Mouse (Mus musculus): ENCODE results near the gene Tmem50b. TPM values are rescaled to one million over a fixed set of nuclear protein-coding genes. Genes with fewer than 3 reads are reported as not detected.

The Tmem50b gene
- polyA plus RNA-seq, 1 experiment from 2014 or later, result 55.7 TPM

- H3K4me1 ChIP-seq (ENCODE audit: control insufficient read depth, insufficient read depth, low read length), result no peaks in the 10 kb centered on the region
- peak within 1 kb of the TSS; percentile 58 for H3K4me2 ChIP-seq
- DNase-seq (ENCODE audit: low spot score, missing footprints), result peak; percentile 97
- H3K27me3 ChIP-seq (ENCODE audit: control insufficient read depth, insufficient read depth, low read length), result no peaks in the 10 kb centered on the region
- WGBS, result 10% methylated on average over 39 of the region's 39 CpGs
- peak; percentile 93 for ATAC-seq (ENCODE audit: low FRiP score)
- H3K9ac ChIP-seq (ENCODE audit: low read length), result peak within 1 kb of the TSS; percentile 72
- no peaks in the 10 kb centered on the region for H3K9me3 ChIP-seq (ENCODE audit: control insufficient read depth, low read length)
- H3K36me3 ChIP-seq (ENCODE audit: control insufficient read depth, insufficient read depth, low read length), result 0 out of 2 replicates have a peak, but pooled peaks cover 2% of the 10 kb centered on the region
- peak within 1 kb of the TSS; percentile 64 for H3K4me3 ChIP-seq (ENCODE audit: low read depth, low read length)
- no peak within 1 kb of the TSS for H3K27ac ChIP-seq (ENCODE audit: low read depth, low read length)
Measured at GRCm38 (mm10) chr16:91618511-91619501, 21.2 kb upstream of the Tmem50b start, which contains the start of gene Dnajc28. Gene Dnajc28 (minus strand): TSS chr16:91619026.

- Histone ChIP-seq H3K4me1 (ENCODE audit: control insufficient read depth, insufficient read depth, low read length) (no peaks in the 10 kb centered on the region), H3K9ac (ENCODE audit: low read length) (no peak overlapping the region), H3K9me3 (ENCODE audit: control insufficient read depth, low read length) (no peaks in the 10 kb centered on the region), H3K4me2 (no peak overlapping the region), H3K27ac (ENCODE audit: low read depth, low read length) (no peak overlapping the region), H3K27me3 (ENCODE audit: control insufficient read depth, insufficient read depth, low read length) (no peaks in the 10 kb centered on the region), H3K4me3 (ENCODE audit: low read depth, low read length) (no peak overlapping the region), H3K36me3 (ENCODE audit: control insufficient read depth, insufficient read depth, low read length) (no peaks in the 10 kb centered on the region)
- WGBS, result 89% methylated on average over 6 of the region's 6 CpGs
- DNase-seq (ENCODE audit: low spot score, missing footprints) (no peak), ATAC-seq (ENCODE audit: low FRiP score) (no peak)
Measured at GRCm38 (mm10) chr16:91614552-91614951, 17.0 kb upstream of the Tmem50b start.

- Histone ChIP-seq H3K36me3 (ENCODE audit: control insufficient read depth, insufficient read depth, low read length) (no peaks in the 10 kb centered on the region), H3K27me3 (ENCODE audit: control insufficient read depth, insufficient read depth, low read length) (no peaks in the 10 kb centered on the region), H3K4me3 (ENCODE audit: low read depth, low read length) (no peak overlapping the region), H3K9me3 (ENCODE audit: control insufficient read depth, low read length) (no peaks in the 10 kb centered on the region), H3K9ac (ENCODE audit: low read length) (no peak overlapping the region), H3K4me2 (no peak overlapping the region), H3K27ac (ENCODE audit: low read depth, low read length) (no peak overlapping the region), H3K4me1 (ENCODE audit: control insufficient read depth, insufficient read depth, low read length) (no peaks in the 10 kb centered on the region)
- ATAC-seq (ENCODE audit: low FRiP score) (no peak), DNase-seq (ENCODE audit: low spot score, missing footprints) (no peak)
- whole genome bisulfite sequencing, result 84% methylated on average over 5 of the region's 5 CpGs
Measured at GRCm38 (mm10) chr16:91612525-91612924, 14.9 kb upstream of the Tmem50b start.

GRCm38 (mm10) chr16:91611248-91611647, 13.6 kb upstream of the Tmem50b start:
- no peak for ATAC-seq (ENCODE audit: low FRiP score)
- no peak overlapping the region for H3K27ac ChIP-seq (ENCODE audit: low read depth, low read length)
- WGBS, result 71% methylated on average over 11 of the region's 11 CpGs
- H3K9me3 ChIP-seq (ENCODE audit: control insufficient read depth, low read length), result no peaks in the 10 kb centered on the region
- H3K4me1 ChIP-seq (ENCODE audit: control insufficient read depth, insufficient read depth, low read length), result no peaks in the 10 kb centered on the region
- no peak overlapping the region for H3K4me2 ChIP-seq
- no peak overlapping the region for H3K9ac ChIP-seq (ENCODE audit: low read length)
- no peak overlapping the region for H3K4me3 ChIP-seq (ENCODE audit: low read depth, low read length)
- no peaks in the 10 kb centered on the region for H3K27me3 ChIP-seq (ENCODE audit: control insufficient read depth, insufficient read depth, low read length)
- no peaks in the 10 kb centered on the region for H3K36me3 ChIP-seq (ENCODE audit: control insufficient read depth, insufficient read depth, low read length)
- no peak for DNase-seq (ENCODE audit: low spot score, missing footprints)

- 86% methylated on average over 9 of the region's 9 CpGs for WGBS
- no peak overlapping the region for H3K4me2 ChIP-seq
Measured at GRCm38 (mm10) chr16:91609501-91610245, 12.1 kb upstream of the Tmem50b start.

GRCm38 (mm10) chr16:91606958-91607357, 9.4 kb upstream of the Tmem50b start:
- 93% methylated on average over 8 of the region's 8 CpGs for WGBS

More at GRCm38 (mm10) chr16:91609501-91610245, 12.1 kb upstream of the Tmem50b start:
- H3K27ac ChIP-seq (ENCODE audit: low read depth, low read length), result no peak overlapping the region
- H3K4me1 ChIP-seq (ENCODE audit: control insufficient read depth, insufficient read depth, low read length), result no peaks in the 10 kb centered on the region
- ATAC-seq (ENCODE audit: low FRiP score) (no peak), DNase-seq (ENCODE audit: low spot score, missing footprints) (no peak)
- H3K9ac ChIP-seq (ENCODE audit: low read length), result no peak overlapping the region
- H3K9me3 ChIP-seq (ENCODE audit: control insufficient read depth, low read length), result no peaks in the 10 kb centered on the region
- no peaks in the 10 kb centered on the region for H3K36me3 ChIP-seq (ENCODE audit: control insufficient read depth, insufficient read depth, low read length)
- H3K4me3 ChIP-seq (ENCODE audit: low read depth, low read length), result no peak overlapping the region
- H3K27me3 ChIP-seq (ENCODE audit: control insufficient read depth, insufficient read depth, low read length), result no peaks in the 10 kb centered on the region

GRCm38 (mm10) chr16:91605156-91605555, 7.6 kb upstream of the Tmem50b start:
- DNase-seq (ENCODE audit: low spot score, missing footprints), result no peak
- Histone ChIP-seq H3K9ac (ENCODE audit: low read length) (no peak overlapping the region), H3K9me3 (ENCODE audit: control insufficient read depth, low read length) (no peaks in the 10 kb centered on the region), H3K27me3 (ENCODE audit: control insufficient read depth, insufficient read depth, low read length) (no peaks in the 10 kb centered on the region), H3K4me1 (ENCODE audit: control insufficient read depth, insufficient read depth, low read length) (no peaks in the 10 kb centered on the region), H3K27ac (ENCODE audit: low read depth, low read length) (no peak overlapping the region), H3K36me3 (ENCODE audit: control insufficient read depth, insufficient read depth, low read length) (no peaks in the 10 kb centered on the region), H3K4me3 (ENCODE audit: low read depth, low read length) (no peak overlapping the region), H3K4me2 (no peak overlapping the region)
- ATAC-seq (ENCODE audit: low FRiP score), result no peak
- 89% methylated on average over 6 of the region's 6 CpGs for WGBS

More at GRCm38 (mm10) chr16:91606958-91607357, 9.4 kb upstream of the Tmem50b start:
- H3K27me3 ChIP-seq (ENCODE audit: control insufficient read depth, insufficient read depth, low read length), result no peaks in the 10 kb centered on the region
- H3K9ac ChIP-seq (ENCODE audit: low read length), result no peak overlapping the region
- ATAC-seq (ENCODE audit: low FRiP score), result no peak
- H3K27ac ChIP-seq (ENCODE audit: low read depth, low read length), result no peak overlapping the region
- no peak overlapping the region for H3K4me3 ChIP-seq (ENCODE audit: low read depth, low read length)
- H3K4me1 ChIP-seq (ENCODE audit: control insufficient read depth, insufficient read depth, low read length), result no peaks in the 10 kb centered on the region
- no peak overlapping the region for H3K4me2 ChIP-seq
- H3K9me3 ChIP-seq (ENCODE audit: control insufficient read depth, low read length), result no peaks in the 10 kb centered on the region
- DNase-seq (ENCODE audit: low spot score, missing footprints), result no peak
- H3K36me3 ChIP-seq (ENCODE audit: control insufficient read depth, insufficient read depth, low read length), result no peaks in the 10 kb centered on the region

- H3K4me1 ChIP-seq (ENCODE audit: control insufficient read depth, insufficient read depth, low read length), result peaks cover 2% of the 10 kb centered on the region
- no peak for DNase-seq (ENCODE audit: low spot score, missing footprints)
- 83% methylated on average over 9 of the region's 9 CpGs for WGBS
- H3K4me3 ChIP-seq (ENCODE audit: low read depth, low read length), result no peak overlapping the region
- H3K9ac ChIP-seq (ENCODE audit: low read length), result no peak overlapping the region
- no peaks in the 10 kb centered on the region for H3K9me3 ChIP-seq (ENCODE audit: control insufficient read depth, low read length)
- H3K27me3 ChIP-seq (ENCODE audit: control insufficient read depth, insufficient read depth, low read length), result peaks cover 7% of the 10 kb centered on the region
- H3K27ac ChIP-seq (ENCODE audit: low read depth, low read length), result no peak overlapping the region
- no peak overlapping the region for H3K4me2 ChIP-seq
- no peak for ATAC-seq (ENCODE audit: low FRiP score)
- no peaks in the 10 kb centered on the region for H3K36me3 ChIP-seq (ENCODE audit: control insufficient read depth, insufficient read depth, low read length)
Measured at GRCm38 (mm10) chr16:91601693-91602092, 4.1 kb upstream of the Tmem50b start.

GRCm38 (mm10) chr16:91601081-91601480, 3.5 kb upstream of the Tmem50b start:
- Histone ChIP-seq H3K36me3 (ENCODE audit: control insufficient read depth, insufficient read depth, low read length) (no peaks in the 10 kb centered on the region), H3K4me1 (ENCODE audit: control insufficient read depth, insufficient read depth, low read length) (peaks cover 6% of the 10 kb centered on the region), H3K4me3 (ENCODE audit: low read depth, low read length) (no peak overlapping the region), H3K27ac (ENCODE audit: low read depth, low read length) (no peak overlapping the region), H3K27me3 (ENCODE audit: control insufficient read depth, insufficient read depth, low read length) (peaks cover 7% of the 10 kb centered on the region), H3K9ac (ENCODE audit: low read length) (no peak overlapping the region), H3K9me3 (ENCODE audit: control insufficient read depth, low read length) (no peaks in the 10 kb centered on the region), H3K4me2 (no peak overlapping the region)
- ATAC-seq (ENCODE audit: low FRiP score) (no peak), DNase-seq (ENCODE audit: low spot score, missing footprints) (no peak)
- 88% methylated on average over 4 of the region's 4 CpGs for WGBS

All from midbrain, embryonic 11.5 days (tissue).